Mouse (Mus musculus) c-Kit-positive CD71-positive TER-119-negative erythroid progenitor cells, embryonic 14.5 days (primary cell): ENCODE measurements around the gene Chit1.

Source experiments
- DNase-seq: peaks from one replicate; pipeline ENCODE4 v3.0.0-alpha.2; 2013; ENCODE audit warnings: low read depth

Gene Chit1

DNA sequence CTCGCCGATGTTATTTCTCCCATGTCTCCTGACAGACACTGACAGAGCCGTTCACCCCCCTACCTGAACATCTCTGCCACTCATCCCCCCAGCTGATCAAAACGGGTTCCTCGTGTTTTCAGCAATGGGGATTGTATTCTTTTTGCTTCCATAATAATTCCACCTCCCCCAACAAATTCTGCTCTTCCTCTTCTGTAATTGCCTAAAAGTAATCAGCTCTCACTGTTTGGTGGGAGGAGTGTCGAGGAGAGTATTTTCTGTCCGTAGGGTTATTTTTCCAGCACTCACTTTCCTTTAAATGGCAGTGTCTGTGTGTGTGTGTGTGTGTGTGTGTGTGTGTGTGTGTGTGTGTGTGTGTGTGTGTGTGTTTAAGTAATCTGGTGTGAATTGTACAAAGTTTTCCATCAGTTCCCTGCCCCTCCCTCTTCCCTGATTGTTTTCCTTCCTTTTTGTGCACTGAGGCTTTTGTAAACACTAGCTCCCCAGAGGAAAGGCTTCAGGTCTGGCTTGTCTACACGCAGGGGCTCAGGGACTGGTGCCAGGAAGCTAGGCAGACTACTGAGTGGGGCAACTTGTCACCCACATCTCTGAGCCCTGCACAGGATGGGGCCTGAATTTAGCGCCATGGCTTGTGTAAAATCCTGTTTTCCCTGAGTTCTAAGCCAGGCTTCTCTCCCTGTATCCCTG is 31.4 kb upstream of the Chit1 start:
- DNase-seq: no peak

DNA sequence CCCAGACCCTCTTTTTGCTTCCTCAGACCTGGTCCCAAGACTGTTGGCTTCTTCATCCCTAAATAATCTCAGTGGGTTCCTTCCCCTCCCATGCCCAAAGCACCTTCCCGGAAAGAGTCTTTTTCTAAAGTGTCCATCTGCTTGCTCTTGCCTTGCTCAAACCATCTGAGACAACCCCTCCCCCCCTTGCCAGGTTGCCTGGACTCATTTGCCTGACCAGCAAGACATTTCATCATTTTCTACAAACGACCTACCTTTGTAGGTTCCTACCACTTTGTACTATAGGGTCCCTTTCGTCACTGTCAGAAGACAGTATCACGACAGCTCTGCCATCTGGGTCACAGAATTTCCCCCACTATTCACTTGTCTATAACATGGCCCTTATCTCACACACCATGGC is 30.6 kb upstream of the Chit1 start:
- no peak for DNase-seq

DNA sequence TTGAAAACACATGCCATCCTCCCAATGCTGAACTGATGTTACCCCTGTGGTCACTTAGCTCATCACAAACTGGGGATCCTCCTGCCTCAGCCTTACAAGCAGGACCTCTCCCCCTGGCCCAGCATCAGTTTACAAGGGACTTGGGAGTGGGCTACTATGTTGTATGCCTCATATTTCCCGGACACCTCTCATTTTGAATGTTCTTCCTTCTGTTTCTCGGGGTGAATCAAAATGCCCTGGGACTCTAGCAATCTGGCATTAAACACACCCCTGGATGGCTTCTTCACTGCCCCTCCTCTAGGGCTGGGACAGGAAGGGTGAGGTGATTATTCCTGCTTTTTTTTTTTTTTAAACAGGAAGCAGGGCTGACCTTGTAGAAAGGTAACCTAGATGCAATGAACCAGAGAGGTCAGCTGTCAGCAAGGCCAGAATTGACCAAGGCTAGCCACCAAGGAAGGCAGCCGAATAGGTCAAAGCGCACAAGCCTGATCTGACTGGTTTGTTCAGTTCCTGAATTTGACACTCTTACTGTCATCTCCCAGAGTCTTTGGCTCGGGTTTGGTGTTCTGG is 30.1 kb upstream of the Chit1 start:
- DNase-seq: no peak

DNA sequence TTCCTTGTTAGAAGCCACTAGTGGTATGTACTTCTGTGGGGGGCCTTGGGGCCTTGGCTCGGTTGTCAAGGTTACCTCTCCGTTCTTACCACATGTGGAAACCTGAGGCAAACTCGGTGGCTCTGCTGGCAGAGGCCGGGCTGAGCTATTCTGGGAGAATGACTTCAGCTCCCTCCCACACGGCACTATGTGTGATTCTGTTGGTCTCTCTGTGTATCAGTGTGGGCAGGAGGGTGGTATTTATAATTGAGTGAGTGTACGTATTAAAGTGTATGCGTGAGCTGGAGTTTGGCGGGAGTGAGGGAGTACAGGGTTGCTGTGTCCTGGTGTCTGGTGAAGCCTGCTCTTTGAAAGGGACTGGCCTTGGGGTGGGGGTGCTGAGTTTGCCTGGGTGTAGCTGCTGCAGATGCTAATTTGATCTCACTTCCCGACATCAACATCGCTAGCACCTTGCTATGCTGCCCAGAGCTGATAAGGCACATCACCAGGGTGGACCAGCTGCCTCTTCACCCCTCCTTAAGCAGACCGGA is 28.0 kb upstream of the Chit1 start:
- no peak for DNase-seq

DNA sequence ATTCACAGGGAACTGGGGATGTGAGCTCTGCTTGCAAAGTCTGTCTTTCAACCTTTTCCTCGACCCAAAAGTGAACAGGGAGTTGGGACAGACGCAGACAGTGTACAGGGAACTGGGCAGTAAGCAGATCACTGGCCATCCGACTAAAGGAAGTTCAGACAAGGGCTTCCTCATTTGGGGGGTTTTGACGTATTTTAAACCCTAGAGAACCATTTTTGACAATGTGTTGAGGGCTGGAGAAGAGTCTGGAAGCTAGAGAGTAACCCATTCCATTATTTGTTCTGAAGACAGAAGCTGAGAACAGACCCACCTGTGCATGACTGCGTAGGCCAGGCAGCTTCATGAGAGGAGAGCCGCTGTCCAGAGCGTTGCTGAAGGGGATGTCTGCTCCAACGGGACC is 27.4 kb upstream of the Chit1 start:
- no peak for DNase-seq

DNA sequence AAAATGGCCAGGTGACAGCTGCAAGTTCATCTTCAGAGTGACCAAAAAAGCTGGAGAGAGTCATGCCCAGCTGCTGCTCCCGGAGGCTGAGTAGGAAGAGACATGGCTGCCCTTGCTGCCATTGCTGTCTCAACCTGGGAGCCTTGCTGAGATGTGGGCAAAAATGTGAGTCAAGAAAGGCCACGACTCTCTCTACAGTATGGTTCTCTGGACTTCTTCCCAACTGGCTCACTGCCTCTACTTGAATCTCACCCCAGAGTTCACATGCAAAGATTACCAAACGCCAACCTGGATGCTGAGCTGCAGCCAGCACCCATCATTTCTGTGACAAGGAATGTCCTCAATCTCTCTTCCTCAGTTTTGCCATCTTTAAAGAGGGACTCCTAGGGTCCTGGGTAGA is 26.9 kb upstream of the Chit1 start:
- no peak for DNase-seq

DNA sequence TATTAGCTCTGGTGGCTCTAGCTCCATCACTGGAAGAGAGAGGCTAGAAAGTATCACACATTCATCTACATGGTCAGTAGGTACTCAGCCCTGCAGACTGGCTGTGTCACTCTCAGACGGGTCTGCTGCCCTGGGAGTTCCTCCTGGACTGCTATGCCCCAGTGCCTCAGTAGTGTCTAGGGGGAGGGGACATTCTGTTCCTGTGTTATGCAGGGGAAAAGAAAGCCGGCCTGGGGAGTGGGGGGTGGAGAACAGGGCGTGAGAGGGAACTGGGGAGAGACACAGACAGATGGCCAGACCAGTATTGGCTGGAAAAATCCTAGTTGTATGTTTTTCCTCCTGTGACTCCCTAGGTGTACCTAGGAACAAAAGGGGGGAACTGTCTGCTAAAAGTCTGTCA is 25.0 kb upstream of the Chit1 start:
- no peak for DNase-seq

DNA sequence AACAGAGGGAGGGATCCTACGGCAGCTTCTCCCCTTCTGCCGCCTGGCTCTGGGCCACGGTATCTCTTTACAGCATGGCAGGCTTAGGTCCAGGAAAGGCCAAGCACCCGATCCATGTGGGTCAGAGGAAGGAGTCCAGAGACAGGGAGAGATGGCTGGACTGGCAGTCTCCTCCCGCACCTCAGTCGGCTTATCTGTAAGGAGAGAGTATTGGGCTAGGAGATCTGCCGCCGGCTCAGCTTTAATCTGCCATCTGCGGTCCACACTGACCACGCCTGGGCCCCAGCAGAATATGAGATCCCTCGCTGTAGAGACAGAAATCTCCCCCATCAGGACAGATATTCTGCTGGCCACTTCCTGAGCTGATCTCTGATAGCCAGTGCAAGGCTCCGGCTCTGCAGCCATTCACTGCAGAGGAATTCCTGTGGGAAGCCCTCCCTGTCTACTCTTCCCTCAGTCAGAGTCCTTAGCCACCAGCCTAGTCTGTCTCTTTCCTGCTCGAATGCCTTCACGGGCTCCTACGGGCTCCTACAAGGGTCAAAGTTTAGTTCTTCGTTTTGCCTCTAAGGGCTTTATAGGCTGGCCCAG is 24.1 kb upstream of the Chit1 start:
- no peak for DNase-seq

DNA sequence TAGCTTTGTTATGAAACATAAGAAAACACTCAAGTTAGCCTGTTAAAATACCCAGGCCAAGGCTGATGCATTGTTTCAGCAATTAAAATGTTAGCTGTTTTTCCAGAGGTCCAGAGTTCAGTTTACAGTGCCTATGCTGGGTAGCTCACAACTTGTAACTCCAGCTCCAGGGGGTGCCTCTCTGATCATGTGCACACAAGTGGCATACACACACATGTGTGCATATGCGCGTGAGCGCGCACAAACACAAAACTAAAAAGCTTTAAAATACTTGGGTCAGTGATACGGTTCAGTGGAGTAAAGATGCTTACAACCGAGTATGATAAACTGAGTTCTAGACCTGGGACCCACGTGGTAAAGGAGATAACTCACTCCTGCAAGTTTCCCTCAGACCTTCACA is 22.0 kb upstream of the Chit1 start:
- DNase-seq: no peak

DNA sequence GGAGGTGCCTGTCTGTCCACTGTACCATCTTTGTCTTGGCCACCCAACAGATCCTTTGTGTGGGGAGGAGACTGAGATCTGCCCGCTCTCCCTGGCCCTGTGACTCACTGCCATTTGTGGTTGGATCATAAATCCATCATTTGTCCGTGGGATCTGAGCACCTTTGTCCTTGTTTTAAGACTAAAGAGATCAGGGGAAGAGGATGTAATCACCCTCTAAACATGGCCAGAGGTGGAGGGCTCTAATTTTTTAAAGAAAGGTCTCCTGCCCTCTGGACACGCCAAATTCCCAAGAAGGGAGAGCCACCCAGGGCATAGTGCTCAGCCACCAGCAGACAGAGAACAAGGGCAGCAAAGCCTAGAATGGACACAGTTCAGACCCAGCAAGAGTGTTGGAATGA is 19.2 kb upstream of the Chit1 start:
- no peak for DNase-seq

DNA sequence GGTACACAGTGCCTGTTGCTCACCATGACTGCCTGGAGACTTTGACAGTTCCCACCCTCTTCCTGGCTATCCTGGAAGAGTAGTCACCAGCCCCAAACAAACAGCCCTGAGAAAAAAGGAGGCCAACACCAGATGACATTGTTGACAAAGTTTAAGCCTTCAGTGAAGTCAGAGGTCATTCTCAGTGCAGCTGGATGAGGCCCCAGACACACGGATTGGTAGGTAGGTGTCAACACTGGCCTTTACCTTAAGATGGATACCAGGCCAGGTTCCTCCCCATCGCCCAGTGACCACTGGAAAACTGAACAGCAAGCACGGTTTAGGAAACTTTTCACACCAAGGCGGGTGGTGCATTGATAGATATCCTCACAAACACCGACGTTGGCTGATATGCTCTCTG is 18.7 kb upstream of the Chit1 start:
- no peak for DNase-seq

DNA sequence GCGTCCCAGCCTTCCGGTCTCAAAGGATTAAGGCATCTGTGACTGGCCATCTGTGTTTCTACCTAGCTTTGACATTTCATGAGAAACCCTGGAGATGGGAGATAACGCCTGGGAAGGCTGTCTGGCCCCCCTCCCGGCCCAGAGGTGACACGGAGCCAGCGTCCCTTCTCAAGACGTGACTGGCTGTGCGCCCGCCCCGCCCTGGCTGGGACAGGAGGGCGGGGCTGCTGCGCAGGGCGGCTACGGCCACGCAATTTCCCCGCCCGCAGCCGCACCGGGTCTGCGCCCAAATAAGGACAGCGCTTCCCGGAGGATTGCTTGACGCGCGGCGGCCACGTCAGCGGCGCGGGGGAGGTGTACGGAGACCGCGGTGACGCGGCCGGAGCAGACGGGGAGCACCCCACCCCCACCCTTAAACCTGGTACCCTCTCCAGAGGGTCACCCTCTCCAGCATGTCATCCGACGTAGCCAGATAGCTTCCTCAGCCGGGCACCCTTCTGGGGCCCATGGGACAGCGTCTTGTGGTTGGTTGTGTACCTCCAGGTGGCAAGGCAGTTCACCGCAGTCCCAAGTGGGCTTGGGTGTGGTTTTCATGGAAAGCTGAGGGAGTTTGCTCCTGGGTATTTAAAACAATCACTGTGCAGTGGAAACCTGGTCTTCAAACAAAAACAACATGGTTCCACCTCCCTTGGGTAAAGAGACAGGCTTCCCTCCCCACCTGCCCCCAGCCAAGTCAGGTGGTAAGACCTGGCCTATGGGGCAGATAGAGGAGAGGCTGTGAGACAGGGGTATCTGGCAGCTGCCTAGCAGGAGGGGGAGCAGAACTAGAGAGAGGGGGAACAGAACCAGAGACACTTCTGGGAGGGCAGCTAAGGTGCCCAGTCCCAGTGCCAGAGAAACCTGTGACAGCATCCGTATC is 17.9 kb upstream of the Chit1 start:
- DNase-seq: peak; percentile 93

DNA sequence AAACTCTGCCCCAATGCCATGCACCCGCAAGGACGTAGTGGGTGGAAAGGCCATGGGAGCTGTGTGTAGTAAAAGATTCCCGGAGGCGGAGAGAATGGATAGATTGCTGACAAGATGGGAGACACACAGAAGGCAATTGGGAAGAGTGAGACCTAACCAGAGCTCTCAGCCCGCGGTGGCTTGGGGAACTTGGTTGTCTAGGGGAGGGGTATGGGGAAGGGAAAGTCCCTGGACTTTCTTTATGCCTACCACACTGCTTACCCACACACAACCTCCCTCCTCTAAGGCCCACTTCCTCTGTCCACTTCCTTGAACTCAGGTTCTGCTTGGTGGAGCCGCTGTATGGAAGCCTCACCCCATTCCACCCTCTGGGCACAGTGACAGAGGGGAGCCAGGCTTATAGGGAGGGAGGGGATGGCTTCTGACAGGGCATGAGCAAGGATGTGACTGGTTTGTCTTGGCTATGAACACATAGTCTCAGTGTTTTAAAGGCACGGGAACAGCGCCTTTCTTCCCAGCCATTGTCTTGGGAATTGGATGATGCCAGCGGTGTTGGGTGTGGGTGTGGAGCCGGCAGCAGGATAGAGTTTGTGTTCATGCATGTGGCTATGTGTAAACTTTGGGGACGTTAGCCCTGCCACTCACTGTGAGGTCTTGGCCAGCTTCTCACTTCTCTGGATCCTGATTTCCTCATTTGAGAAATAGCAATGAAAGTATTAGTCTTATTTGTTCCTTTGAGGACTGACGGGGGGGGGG is 17.1 kb upstream of the Chit1 start:
- DNase-seq: no peak

DNA sequence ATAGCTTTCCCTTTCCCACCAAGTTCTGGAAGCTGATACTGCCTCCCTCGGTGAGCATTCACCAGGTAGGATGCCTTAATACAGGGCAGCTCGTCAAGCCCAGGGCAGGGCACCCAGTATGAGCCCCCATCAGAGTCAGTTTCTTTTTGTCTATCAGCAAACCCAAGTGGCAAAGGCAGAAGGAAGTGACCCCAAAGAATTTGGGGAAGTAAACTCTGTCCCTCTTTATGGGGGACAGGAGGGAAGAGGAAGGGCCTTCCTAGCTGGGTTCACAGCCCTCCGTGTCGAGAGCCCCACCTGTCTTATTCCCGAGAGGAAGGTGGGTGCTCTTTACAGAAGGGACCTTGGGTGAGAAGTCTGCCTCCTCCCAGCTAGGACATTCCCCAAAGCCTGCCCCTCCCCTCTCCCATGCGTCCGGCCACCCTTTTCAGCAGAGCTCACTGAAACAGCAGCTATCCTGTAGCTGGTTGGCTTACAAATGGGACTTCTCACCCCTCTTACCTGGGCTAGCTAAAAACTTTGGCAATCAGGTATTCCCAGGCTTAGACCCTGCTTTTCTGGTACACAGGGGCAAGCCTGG is 15.9 kb upstream of the Chit1 start:
- DNase-seq: no peak

DNA sequence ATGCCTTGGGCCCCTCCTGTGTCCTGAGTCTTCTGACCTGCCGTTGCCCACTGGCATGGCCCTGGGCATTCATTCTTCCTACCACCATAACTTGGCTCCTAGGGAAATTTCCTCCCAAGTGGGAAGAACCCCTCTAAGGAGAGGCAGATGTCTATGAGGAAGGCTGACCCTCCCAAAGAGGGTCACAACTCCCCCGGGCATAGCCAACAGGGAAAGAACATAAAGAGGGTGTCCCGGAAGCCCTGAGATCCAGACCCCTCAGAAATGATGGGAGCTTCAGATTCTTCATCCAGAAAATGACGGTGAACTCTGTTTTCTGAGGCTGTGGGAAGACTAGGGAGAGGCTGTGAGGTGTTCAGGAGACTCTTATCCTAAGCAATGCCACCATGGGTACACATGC is 15.3 kb upstream of the Chit1 start:
- DNase-seq: no peak

DNA sequence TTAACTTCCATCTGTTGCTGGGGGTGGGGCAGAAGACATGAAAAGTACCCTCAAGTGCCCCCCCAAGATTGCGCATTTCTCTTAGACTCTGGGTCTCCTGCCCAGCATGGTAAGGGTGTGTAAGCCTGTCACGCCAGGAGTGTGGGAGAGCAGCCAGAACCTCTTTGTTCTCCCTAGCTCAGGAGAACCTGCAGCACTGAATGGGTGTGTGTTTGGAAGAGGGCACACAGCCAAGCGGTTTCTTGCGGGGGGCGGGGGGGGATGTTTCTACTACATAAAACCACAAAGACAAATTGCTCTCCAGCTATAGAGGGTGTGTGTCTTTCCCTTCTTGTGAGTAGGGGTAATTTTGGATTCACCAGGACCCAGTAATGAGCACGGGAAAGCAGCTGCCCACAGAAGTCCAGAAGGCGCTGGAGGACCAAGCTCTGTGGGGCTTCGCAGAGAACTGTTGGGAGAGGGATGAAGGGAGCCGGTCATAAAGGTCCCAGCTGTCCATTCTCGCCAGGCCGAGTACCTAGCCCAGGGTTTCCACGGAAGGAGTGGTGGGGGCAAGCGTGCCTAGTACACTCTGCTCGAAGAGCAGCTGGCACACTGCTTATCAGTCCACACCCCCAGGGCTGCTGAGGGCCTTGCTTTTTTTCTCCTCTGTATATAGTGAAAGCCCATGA is 14.6 kb upstream of the Chit1 start:
- no peak for DNase-seq

DNA sequence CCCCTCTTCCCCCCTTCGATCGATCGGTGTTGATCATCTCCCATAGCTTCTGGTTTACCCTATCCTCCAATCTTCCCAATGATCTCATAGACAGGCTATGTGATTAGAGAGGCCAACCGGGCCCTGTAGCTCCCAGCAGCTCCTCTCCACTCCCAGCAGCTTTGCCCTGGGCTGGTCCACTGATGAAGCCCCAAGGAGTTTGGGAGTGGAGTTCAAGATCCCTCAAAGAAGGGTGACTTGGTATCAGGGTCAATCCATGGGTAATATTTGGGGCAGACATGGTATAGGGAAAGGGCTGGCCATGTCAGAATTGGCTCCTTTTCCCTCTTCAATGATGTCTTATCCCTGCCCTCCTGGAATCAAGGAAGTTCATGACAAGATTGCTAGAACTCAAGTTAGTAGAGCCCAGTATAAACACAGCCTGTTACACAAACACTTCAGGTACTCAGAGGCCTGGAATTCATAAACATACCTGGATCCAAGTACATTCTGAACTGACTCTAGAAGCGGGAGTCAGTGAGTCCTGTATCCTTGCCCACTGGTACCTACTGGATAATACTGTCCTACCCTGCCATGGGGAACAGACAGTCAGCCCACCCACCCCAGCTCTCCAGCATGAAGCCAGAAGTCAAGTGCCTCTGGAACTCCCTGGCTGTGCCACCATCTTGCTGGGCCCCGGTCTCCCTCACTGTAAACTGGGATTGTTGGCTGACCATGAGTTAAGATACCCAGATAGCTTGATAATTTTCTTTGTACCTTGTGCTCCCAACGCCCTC is 13.8 kb upstream of the Chit1 start:
- DNase-seq: no peak

DNA sequence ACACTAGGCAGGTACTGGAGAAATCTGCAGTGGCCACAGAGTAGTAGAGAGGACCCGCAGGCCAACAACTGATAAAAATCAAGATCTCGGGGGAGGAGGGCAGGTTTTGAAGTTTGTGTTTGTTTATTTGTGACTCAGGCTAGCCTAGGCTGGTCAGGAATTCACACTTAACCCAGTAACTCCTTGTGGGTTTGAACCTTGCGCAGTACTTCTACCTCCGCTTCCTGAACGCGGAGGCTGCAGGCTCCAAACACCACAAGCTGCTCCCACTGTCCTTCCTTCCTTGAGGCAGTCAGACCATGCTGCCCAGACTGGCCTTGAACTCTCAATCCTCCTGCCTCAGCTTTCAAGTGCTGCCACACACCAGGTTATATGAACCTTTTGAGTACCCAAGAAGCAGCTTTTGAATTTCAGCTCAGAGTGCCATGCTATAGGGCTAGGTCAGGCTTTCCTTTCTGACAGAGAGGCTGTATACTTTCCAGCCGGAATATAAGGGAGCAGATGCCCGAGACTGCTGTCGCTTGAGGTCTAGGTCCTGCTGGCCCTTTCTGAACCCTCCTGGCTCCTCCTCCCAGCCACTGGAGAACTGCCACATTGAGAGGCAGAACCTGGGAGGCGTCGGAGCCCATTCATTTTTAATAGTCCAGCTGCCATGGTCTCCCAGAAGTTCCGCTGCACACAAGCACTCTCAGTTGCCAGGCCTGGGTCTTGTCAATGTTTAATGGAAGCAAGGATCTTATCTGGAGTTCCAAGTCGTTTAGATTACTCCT is 12.9 kb upstream of the Chit1 start:
- DNase-seq: no peak
